Mouse (Mus musculus) intestine, embryonic 14.5 days (tissue): Measurements from ENCODE around the gene Acot11. TPM values are rescaled to one million over a fixed set of nuclear protein-coding genes. Genes with fewer than 3 reads are reported as not detected.
"Not testable (repeated sequence)": the region's sequence is repeated elsewhere in the genome, so short reads cannot be mapped to it uniquely, and the experiment has no call there.

Experiments used
- ATAC-seq: fragments of 200-750 bp; cut with Nextera tagmentation; replicated peaks from 2 replicates; pipeline ENCODE4 v1.8.0; 2017; ENCODE audit warnings: low read depth, moderate number of reproducible peaks, moderate TSS enrichment, moderate library complexity; ENCODE audit not compliant: low FRiP score, low TSS enrichment
- DNase-seq: peaks from one replicate; pipeline ENCODE4 v3.0.0-alpha.2; 2018; ENCODE audit warnings: low spot score
- H3K27ac ChIP-seq: fragments of 300-500 bp; sonication (generic); 2 replicates; pipeline ENCODE4 v1.5.1; 2014; ENCODE audit warnings: low read depth, mild to moderate bottlenecking, control low read depth
- H3K27me3 ChIP-seq: fragments of 300-500 bp; sonication (generic); replicated peaks from 2 replicates; pipeline ENCODE4 v1.6.1; 2014; ENCODE audit warnings: low read length, control low read depth; ENCODE audit not compliant: control insufficient read depth, insufficient read depth
- H3K36me3 ChIP-seq: fragments of 300-500 bp; sonication (generic); 2 replicates; pipeline ENCODE4 v1.6.1; 2014; ENCODE audit warnings: low read length, control low read depth; ENCODE audit not compliant: control insufficient read depth, insufficient read depth
- H3K4me1 ChIP-seq: fragments of 300-500 bp; sonication (generic); replicated peaks from 2 replicates; pipeline ENCODE4 v1.6.1; 2014; ENCODE audit warnings: low read length, control low read depth, mixed read lengths; ENCODE audit not compliant: control insufficient read depth, insufficient read depth
- H3K4me2 ChIP-seq: fragments of 300-500 bp; sonication (generic); 2 replicates; pipeline ENCODE4 v1.6.1; 2014; ENCODE audit warnings: low read length
- H3K4me3 ChIP-seq: fragments of 300-500 bp; sonication (generic); 2 replicates; pipeline ENCODE4 v1.5.1; 2014; ENCODE audit warnings: low read depth, low read length, control low read depth, mixed read lengths
- H3K9ac ChIP-seq: fragments of 300-500 bp; sonication (generic); 2 replicates; pipeline ENCODE4 v1.6.1; 2014; ENCODE audit warnings: mild to moderate bottlenecking, low read length
- H3K9me3 ChIP-seq: fragments of 300-500 bp; sonication (generic); 2 replicates; pipeline ENCODE4 v1.6.1; 2016; ENCODE audit warnings: low read length, control low read depth; ENCODE audit not compliant: control insufficient read depth
- WGBS: fragments of 180-500 bp; shearing (Covaris S2); extraction: QIAGEN DNeasy Blood & Tissue Kit; methylation state at CpG from one replicate; pipeline ENCODE4 v1.1.7; 2014; 5-methylcytosine and 5-hydroxymethylcytosine counted together
- polyA plus RNA-seq: library from polyadenylated mRNA; unstranded; fragments of >200 nt; fragmentation: Nextera tagmentation; extraction: Ambion mirVana; gene quantifications from 2 replicates; pipeline ENCODE4 v1.2.1, GENCODE M21; 2014

Gene Acot11
- polyA plus RNA-seq, 1 experiment from 2014 or later, result 7.3 TPM

GRCm38 (mm10) chr4:106747001-106747580 is 57.7 kb downstream of the Acot11 start:
- Histone ChIP-seq H3K4me1 (0 out of 2 replicates have a peak, but pooled peaks cover 4% of the 10 kb centered on the region), H3K27me3 (no peaks in the 10 kb centered on the region), H3K36me3 (no peaks in the 10 kb centered on the region), H3K9ac (no peak overlapping the region), H3K27ac (no peak overlapping the region), H3K4me3 (no peak overlapping the region), H3K9me3 (no peaks in the 10 kb centered on the region), H3K4me2 (no peak overlapping the region)
- DNase-seq (no peak), ATAC-seq (no peak)
- 81% methylated on average over 1 of the region's 1 CpGs for WGBS

GRCm38 (mm10) chr4:106745862-106746261 is 58.9 kb downstream of the Acot11 start:
- DNase-seq (no peak), ATAC-seq (no peak)
- Histone ChIP-seq H3K27me3 (no peaks in the 10 kb centered on the region), H3K36me3 (no peaks in the 10 kb centered on the region), H3K9ac (no peak overlapping the region), H3K4me1 (0 out of 2 replicates have a peak, but pooled peaks cover 4% of the 10 kb centered on the region), H3K4me2 (no peak overlapping the region), H3K9me3 (no peaks in the 10 kb centered on the region), H3K4me3 (no peak overlapping the region), H3K27ac (no peak overlapping the region)
- WGBS, result 77% methylated on average over 7 of the region's 7 CpGs

GRCm38 (mm10) chr4:106737904-106738303 is 66.9 kb downstream of the Acot11 start:
- H3K27ac ChIP-seq, result no peak overlapping the region
- no peak overlapping the region for H3K9ac ChIP-seq
- H3K9me3 ChIP-seq, result no peaks in the 10 kb centered on the region
- no peak overlapping the region for H3K4me2 ChIP-seq
- H3K27me3 ChIP-seq, result no peaks in the 10 kb centered on the region
- no peaks in the 10 kb centered on the region for H3K4me1 ChIP-seq
- no peak overlapping the region for H3K4me3 ChIP-seq
- WGBS, result 60% methylated on average over 3 of the region's 3 CpGs
- H3K36me3 ChIP-seq, result no peaks in the 10 kb centered on the region
- ATAC-seq (no peak), DNase-seq (no peak)

DNA sequence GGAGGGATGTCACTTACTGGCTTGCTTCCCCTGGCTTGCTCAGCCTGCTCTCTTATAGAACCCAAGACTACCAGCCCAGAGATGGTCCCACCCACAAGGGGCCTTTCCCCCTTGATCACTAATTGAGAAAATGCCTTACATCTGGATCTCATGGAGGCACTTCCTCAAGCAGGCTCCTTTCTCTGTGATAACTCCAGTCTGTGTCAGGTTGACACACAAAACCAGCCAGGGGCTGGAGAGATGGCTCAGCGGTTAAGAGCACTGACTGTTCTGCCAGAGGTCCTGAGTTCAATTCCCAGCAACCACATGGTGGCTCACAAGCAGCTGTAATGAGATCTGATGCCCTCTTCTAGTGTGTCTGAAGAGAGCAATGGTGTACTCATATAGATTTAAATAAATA is 67.9 kb downstream of the Acot11 start:
- H3K4me2 ChIP-seq, H3K4me1 ChIP-seq, H3K27ac ChIP-seq, H3K36me3 ChIP-seq, DNase-seq, H3K27me3 ChIP-seq, H3K9ac ChIP-seq, H3K4me3 ChIP-seq, H3K9me3 ChIP-seq, ATAC-seq: not testable (repeated sequence)
- 84% methylated on average over 1 of the region's 1 CpGs for WGBS

GRCm38 (mm10) chr4:106733636-106734035 is 71.2 kb downstream of the Acot11 start, which contains the start of gene Fam151a:
Gene Fam151a (plus strand): TSS chr4:106733889.
- no peak for ATAC-seq
- no peak for DNase-seq
- H3K27ac ChIP-seq, result no peak within 1 kb of the TSS
- H3K9me3 ChIP-seq, result no peaks in the 10 kb centered on the region
- H3K4me2 ChIP-seq, result no peak within 1 kb of the TSS
- no peak within 1 kb of the TSS for H3K4me3 ChIP-seq
- no peaks in the 10 kb centered on the region for H3K27me3 ChIP-seq
- no peaks in the 10 kb centered on the region for H3K4me1 ChIP-seq
- no peaks in the 10 kb centered on the region for H3K36me3 ChIP-seq
- 31% methylated on average over 4 of the region's 4 CpGs for WGBS
- H3K9ac ChIP-seq, result no peak within 1 kb of the TSS

- 78% methylated on average over 7 of the region's 7 CpGs for WGBS
- ATAC-seq, result no peak
Measured at GRCm38 (mm10) chr4:106730814-106731213, 74.0 kb downstream of the Acot11 start, which contains the start of gene Mroh7. Gene Mroh7 (minus strand): TSS chr4:106730925.

DNA sequence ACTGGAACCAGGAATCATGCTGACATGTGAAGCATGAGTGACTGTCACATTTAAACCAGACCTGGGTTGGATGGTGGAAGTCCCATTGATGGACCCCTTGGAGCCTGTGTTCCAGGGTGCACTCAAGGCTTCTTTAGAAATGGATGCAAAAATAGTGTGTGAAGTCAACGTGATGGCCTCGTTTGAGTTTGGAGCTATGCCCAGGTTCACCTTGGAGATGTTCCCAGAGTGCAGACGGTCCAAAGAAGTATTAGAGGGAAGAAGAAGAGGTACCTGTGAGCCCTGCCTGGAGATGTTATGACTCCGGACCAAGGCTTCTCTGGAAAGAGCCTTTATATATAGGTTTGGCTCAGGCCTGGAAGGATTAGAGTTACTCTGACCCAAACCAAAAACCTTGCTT is 84.2 kb downstream of the Acot11 start:
- Histone ChIP-seq H3K36me3 (no peaks in the 10 kb centered on the region), H3K4me2 (no peak overlapping the region), H3K27ac (no peak overlapping the region), H3K4me1 (no peaks in the 10 kb centered on the region), H3K4me3 (no peak overlapping the region), H3K27me3 (no peaks in the 10 kb centered on the region), H3K9ac (no peak overlapping the region), H3K9me3 (no peaks in the 10 kb centered on the region)
- 88% methylated on average over 4 of the region's 4 CpGs for WGBS
- DNase-seq (no peak), ATAC-seq (no peak)

More at GRCm38 (mm10) chr4:106730814-106731213, 74.0 kb downstream of the Acot11 start, which contains the start of gene Mroh7:
- no peak for DNase-seq
- Histone ChIP-seq H3K9ac (no peak within 1 kb of the TSS), H3K9me3 (no peaks in the 10 kb centered on the region), H3K4me1 (no peaks in the 10 kb centered on the region), H3K27me3 (no peaks in the 10 kb centered on the region), H3K4me3 (no peak within 1 kb of the TSS), H3K27ac (no peak within 1 kb of the TSS), H3K36me3 (no peaks in the 10 kb centered on the region), H3K4me2 (no peak within 1 kb of the TSS)

GRCm38 (mm10) chr4:106713622-106714021 is 91.2 kb downstream of the Acot11 start:
- no peak overlapping the region for H3K27ac ChIP-seq
- ATAC-seq (no peak), DNase-seq (no peak)
- no peak overlapping the region for H3K9ac ChIP-seq
- H3K4me3 ChIP-seq, result no peak overlapping the region
- no peaks in the 10 kb centered on the region for H3K27me3 ChIP-seq
- no peak overlapping the region for H3K4me2 ChIP-seq
- H3K4me1 ChIP-seq, result no peaks in the 10 kb centered on the region
- no peaks in the 10 kb centered on the region for H3K36me3 ChIP-seq
- WGBS, result 87% methylated on average over 6 of the region's 6 CpGs
- no peaks in the 10 kb centered on the region for H3K9me3 ChIP-seq

DNA sequence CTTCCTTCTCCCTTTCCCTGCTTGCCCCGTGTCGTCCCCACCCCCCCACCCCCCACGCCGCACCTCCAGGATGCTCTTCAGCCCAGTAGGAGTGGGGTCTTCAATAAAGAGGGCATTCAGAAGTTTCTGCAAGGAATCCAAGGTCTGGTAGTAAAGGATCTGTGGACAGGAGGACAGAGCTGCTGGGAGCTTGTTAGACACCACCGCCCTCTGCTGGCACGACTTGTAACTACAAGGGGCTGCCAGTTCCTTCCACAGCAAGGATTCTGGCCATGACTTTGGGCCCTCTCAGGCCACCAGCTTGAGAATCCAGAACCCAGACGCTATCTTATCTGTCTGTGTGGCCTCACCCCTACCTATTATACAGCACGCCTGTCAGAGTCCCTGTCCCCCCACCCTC is 96.4 kb downstream of the Acot11 start:
- Histone ChIP-seq H3K4me3 (no peak overlapping the region; the same call in 1 of the 2 replicates), H3K9me3 (no peaks in the 10 kb centered on the region), H3K36me3 (no peaks in the 10 kb centered on the region), H3K27ac (no peak overlapping the region), H3K4me1 (peaks cover 11% of the 10 kb centered on the region; the same call in 1 of the 2 replicates), H3K9ac (no peak overlapping the region), H3K4me2 (peak overlapping the region; percentile 40), H3K27me3 (no peaks in the 10 kb centered on the region)
- 3% methylated on average over 8 of the region's 8 CpGs for WGBS
- ATAC-seq, result peak; percentile 56
- peak; percentile 96 for DNase-seq
